Mouse (Mus musculus): ENCODE results near the gene Qsox1.

Gene Qsox1

GRCm38 (mm10) chr1:155798000-155798399, 14.7 kb downstream of the Qsox1 start:
- no peak for DNase-seq

GRCm38 (mm10) chr1:155797425-155797824, 15.3 kb downstream of the Qsox1 start:
- no peak for DNase-seq

GRCm38 (mm10) chr1:155796757-155797405, 15.8 kb downstream of the Qsox1 start:
- DNase-seq = no peak

- DNase-seq = no peak
Measured at GRCm38 (mm10) chr1:155795791-155796233, 16.9 kb downstream of the Qsox1 start.

- no peak for DNase-seq
Measured at GRCm38 (mm10) chr1:155794855-155795254, 17.8 kb downstream of the Qsox1 start.

GRCm38 (mm10) chr1:155791919-155792318, 20.8 kb downstream of the Qsox1 start:
- DNase-seq = peak; percentile 29 to 34

- DNase-seq = no peak
Measured at GRCm38 (mm10) chr1:155790111-155790974, 22.3 kb downstream of the Qsox1 start.

GRCm38 (mm10) chr1:155785886-155786285, 26.8 kb downstream of the Qsox1 start:
- DNase-seq = no peak

GRCm38 (mm10) chr1:155784343-155785205, 28.1 kb downstream of the Qsox1 start:
- DNase-seq = peak; percentile 80 to 84

- DNase-seq = no peak
Measured at GRCm38 (mm10) chr1:155782382-155782781, 30.3 kb downstream of the Qsox1 start.

GRCm38 (mm10) chr1:155777641-155778625, 34.8 kb downstream of the Qsox1 start:
- peak; percentile 28 to 57 for DNase-seq

- DNase-seq = no peak
Measured at GRCm38 (mm10) chr1:155759167-155759566, 53.5 kb downstream of the Qsox1 start.

GRCm38 (mm10) chr1:155758711-155759110, 54.0 kb downstream of the Qsox1 start:
- DNase-seq = no peak

- DNase-seq = no peak
Measured at GRCm38 (mm10) chr1:155757621-155758020, 55.1 kb downstream of the Qsox1 start.

- DNase-seq = no peak
Measured at GRCm38 (mm10) chr1:155753411-155753810, 59.3 kb downstream of the Qsox1 start.

- no peak for DNase-seq
Measured at GRCm38 (mm10) chr1:155751484-155752255, 61.0 kb downstream of the Qsox1 start, which contains the start of gene Lhx4. Gene Lhx4 (minus strand): TSS chr1:155751684.

- DNase-seq = peak; percentile 31 to 40
Measured at GRCm38 (mm10) chr1:155750517-155751178, 62.0 kb downstream of the Qsox1 start.

GRCm38 (mm10) chr1:155747911-155748310, 64.8 kb downstream of the Qsox1 start:
- DNase-seq = no peak

GRCm38 (mm10) chr1:155747011-155747410, 65.7 kb downstream of the Qsox1 start:
- no peak for DNase-seq

Data from kidney, postnatal 4 days (tissue).